Mouse (Mus musculus): ENCODE results near the gene Zbtb34.

Gene Zbtb34

DNA sequence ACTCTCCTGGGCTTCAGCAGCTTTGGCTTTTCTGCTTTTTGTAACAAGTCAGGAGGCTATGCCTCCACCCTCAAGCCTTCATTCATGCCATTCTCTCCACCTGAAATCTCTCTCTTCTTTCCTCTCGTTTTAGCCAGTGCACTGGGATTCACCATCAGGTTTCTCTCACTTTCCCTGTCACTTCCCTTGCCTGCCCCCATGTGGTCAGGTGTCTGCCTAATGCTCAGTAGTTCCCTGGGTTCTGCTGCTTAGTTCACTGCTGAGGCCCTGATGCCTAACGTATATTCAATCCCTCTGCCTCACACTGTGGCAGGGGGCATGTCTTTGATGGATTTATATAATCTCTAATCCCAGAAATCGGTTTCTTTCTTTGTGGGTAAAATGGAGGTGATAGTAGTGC is 29.9 kb downstream of the Zbtb34 start:
- no peak for DNase-seq (ENCODE audit: low spot score in 2 of 2)

DNA sequence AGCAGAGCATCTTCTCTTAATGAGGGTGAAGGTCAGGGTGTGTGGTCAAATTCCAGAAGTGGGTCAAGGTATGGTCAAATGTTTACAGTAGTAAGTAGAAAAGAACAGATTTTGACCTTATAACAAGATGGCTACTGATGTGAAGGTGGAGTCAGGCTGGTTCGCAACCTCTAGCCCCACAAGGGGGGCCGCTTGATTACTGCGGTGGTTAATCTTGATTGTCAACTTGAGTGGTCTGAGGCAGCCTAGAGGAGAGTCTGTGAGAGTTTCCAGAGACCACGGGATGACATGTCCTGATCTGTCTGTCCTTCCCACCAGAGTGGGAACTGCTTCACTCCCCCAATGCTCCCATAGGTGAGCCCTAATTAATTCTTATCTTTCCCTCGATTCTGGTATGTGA is 30.6 kb downstream of the Zbtb34 start:
- no peak for DNase-seq (ENCODE audit: low spot score in 2 of 2)

DNA sequence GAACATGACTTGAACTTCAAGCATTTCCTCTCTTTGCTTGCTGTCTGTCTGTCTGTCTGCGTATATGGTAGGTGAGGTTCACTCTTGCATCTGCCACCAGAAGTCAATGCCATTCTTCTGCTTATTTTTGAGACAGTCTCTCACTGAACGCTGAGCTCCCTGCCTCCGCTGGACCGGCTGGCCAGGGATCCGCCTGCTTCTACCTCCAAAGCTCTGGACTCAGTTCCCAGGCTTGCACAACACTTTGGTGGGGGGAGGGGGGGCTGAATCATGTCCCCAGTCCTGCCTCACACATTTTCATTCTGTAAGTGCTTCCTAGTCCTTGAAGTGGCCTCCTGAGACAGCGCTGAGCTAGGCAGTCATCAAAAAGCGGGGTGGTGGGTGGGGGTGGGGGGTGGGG is 32.0 kb downstream of the Zbtb34 start:
- no peak for DNase-seq (ENCODE audit: low spot score in 2 of 2)

DNA sequence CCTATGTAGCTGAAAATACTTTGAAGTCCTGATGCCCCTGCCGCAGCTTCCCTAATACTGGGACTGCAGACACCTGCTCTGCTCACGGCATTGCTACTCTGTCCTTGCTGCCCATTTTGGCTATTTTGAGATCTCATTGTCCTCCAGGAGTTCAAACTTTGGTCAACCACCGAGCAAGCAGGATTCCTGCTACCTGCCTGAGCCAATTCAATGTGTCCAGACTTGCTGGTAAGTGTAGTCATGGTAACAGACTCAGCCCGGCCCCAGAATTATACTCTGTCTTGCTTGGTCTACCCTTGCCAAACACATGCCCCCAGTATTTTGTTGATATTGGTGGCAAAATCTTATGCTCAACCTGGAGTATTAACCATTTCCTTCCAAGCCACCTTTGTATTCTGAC is 34.1 kb downstream of the Zbtb34 start:
- no peak for DNase-seq (ENCODE audit: low spot score in 2 of 2)

DNA sequence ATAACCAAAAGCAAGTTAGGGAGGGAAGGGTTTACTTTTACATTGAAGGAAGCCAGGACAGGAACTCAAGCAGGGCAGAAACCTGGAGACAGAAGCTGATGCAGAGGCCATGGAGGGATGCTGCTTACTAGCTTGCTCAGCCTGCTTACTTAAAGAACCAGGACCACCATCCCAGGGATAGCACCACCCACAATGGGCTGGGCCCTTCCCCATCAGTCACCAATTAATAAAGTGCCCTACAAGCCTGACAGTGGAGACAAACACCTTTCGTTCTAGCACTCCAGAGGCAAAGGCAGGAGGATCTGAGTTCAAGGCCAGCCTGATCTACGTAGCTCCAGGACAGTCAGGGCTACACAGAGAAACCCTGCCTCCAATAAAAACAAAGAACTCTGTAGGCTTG is 36.1 kb downstream of the Zbtb34 start:
- DNase-seq (ENCODE audit: low spot score in 2 of 2) = no peak

DNA sequence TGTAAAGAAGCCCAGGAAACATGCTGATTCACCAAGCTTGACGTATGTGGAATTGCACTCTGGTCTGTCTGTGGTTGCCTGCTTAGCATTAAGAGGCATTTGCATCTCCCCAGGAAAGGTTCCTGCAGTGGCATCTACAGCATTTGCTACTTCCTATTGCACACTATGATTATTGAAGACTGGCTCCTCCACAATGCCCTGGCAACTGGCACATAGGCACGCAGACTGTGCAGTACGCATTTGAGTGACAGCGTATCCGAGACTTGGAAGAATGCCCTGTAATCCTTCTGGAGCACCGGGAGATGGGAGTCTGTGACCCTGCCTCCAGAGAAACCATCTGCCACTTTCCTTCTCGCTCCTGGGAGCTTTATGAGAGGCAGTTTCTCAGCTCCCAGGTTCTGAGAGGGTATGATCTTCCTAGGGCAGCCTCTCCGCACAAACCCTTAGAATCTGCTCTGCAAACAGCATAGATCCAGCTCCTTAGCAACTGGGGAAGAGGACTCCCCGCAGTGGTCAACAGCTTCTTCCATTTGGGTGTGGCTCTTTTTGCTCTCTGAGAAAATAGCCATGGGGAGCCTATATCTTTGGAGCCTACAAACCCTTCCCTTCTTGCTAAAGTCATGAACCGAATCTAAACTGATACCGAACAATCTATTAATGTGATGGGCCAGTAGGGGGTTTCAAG is 37.0 kb downstream of the Zbtb34 start:
- no peak for DNase-seq (ENCODE audit: low spot score in 2 of 2)

DNA sequence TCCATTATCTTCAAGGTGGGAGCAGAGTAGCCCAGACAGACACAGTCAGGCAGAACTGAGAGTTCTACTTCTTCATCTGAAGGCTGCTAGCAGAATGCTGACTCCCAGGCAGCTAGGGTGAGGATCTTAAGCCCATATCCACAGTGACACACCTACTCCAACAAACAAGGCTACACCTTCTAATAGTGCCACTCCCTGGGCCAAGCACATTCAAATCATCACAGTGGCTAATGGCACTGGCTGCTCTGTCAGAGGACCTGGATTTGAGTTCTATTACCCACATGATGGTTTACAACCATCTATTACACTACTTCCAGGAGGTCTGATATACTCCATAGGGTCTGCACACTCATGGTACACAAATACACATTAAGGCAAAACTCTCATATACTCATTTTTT is 38.1 kb downstream of the Zbtb34 start:
- DNase-seq (ENCODE audit: low spot score in 2 of 2) = no peak

DNA sequence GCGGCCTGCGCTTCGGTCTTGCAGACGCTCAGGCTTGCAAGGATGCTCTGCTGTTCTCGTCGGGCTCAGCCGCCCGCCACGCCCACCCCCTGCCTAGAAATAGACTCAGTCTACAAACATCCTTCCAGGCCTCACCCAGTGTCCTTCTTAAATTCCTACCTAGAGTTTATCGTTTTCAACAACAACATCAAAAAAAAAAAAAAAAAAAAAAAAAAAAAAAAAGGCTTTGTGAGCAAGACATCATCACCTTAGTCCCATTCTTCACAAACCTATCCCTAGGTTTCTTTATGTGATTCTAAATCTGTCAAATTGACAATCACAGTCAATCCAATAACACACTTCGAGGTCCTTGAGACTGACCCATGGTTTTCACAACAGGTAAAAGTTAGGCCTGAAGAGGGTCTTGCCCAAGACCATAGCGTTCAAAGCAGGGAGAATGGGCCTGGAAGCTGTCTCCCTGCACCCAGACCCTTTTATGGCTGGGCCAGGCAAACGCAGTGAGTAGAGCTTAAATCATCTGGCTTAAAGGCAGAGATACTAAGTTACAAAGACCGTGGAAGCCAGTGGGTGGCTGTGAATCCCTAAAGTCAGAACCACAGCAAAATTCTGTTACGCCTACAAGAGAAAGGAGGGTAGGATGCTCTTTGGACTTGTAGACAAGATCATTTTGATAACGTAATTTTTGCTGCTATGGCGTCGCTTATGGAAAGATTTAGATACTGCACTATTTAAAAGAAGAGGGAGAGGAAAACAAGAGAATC is 59.3 kb downstream of the Zbtb34 start:
- peak in 1 of 2 experiments; percentile 43 for DNase-seq (ENCODE audit: low spot score in 2 of 2)

DNA sequence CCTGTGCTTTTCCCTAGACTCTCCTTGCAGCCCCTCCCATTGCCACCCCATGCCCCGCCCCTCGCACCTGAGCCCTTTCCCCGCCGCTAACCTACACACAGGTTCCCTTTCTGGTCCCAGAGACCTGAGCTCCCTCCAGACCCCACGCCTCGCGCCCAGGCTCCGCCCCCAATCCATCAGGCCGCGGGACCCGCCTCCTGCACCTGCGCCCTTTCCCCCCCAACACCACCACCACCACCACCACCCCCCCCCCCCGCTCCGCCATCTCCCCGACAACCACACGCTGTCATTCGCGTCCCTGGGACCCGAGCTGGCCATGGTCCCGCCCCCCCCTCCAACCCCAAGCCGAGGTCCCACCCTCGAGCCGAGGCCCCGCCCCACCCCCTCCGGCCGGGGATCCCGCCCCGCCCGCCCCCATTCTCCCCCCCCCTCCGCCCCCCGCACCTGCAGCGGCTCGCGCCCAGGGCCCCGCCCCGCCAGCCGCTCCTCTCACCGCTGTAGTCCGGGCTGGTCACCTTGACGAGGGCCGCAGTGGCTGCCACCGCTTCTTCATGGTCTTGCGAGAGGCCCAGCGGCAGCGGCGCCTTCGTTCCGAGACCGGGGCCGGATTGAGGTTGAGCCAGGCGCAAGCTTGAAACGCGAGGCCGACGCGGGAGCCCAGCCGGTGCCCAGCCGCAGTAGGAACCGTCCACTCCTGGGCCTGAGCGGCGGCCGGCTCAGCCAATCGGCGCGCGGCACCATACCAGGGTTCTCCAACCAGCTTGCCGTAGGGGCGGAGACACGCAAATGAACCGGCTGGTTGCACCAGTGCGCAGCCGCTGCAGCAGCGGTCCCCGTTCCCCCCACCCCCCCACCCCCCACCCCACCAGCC is 60.1 kb downstream of the Zbtb34 start, which contains the start of gene Ralgps1:
TSS of gene Ralgps1 (minus strand) at position 710 of the 871 bp plus-strand sequence.
- DNase-seq (ENCODE audit: low spot score in 2 of 2) = peak; percentile 91 to 95

DNA sequence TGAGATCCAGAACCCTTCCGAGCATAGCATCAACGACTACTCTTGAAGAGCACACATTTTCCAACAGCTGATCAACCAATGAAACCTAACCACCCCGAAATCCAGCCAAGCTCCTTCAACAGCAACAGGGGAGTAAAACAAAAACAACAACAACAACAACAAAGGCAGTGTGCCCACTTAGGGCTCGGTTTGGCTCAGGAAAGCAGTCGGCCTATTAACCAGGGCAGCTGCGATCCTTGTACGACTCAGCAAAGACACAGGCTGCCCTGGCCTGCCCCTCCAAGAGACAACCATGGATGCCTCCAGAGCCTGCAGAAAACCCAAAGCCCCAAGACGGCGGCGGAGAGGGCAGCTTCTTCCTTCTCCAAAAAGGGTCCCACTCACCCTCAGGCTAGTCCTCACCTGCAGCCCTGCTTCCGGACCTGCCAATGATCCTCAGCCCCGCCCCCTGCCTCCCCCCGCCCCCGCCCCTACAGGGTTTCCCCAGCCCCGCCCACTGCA is 60.8 kb downstream of the Zbtb34 start:
- no peak for DNase-seq (ENCODE audit: low spot score in 2 of 2)

DNA sequence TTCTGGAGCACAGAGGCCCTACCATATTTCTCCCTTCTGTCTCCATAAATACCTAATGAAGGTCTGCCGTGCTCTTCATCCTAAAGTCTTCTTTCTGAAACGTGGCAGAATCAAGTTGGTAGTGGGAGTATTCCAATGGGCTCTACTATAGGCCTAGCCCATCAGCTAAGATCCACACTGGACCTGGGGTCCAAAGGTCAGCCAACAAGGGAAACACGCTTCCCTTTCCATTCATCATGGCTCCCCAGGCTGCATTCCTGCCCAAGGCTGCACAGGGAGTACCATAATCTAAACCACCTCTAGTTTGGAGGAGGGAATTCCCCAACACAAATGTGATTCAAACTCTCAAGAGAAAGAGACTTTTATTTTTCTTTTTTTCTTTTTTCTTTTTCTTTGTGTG is 61.7 kb downstream of the Zbtb34 start:
- no peak for DNase-seq (ENCODE audit: low spot score in 2 of 2)

DNA sequence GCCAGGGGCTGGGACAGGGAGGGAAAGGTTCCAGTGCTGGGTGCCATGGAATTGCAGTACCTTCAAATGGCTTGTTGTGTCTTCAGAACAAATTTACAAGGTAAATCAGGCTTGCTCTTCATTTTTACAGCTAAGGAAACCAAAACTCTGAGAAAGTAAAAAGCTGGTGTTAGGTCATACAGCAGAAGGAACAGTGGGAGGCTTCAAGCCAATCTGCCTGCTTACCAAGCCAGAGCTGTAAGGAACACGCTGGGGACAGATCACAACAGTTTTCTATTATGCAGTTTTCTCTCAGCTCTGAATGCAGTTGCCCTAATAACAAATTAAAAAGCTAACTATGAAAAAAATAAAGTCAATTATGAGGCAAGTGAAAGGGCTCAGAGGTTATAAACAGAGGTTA is 62.6 kb downstream of the Zbtb34 start:
- DNase-seq (ENCODE audit: low spot score in 2 of 2) = no peak

DNA sequence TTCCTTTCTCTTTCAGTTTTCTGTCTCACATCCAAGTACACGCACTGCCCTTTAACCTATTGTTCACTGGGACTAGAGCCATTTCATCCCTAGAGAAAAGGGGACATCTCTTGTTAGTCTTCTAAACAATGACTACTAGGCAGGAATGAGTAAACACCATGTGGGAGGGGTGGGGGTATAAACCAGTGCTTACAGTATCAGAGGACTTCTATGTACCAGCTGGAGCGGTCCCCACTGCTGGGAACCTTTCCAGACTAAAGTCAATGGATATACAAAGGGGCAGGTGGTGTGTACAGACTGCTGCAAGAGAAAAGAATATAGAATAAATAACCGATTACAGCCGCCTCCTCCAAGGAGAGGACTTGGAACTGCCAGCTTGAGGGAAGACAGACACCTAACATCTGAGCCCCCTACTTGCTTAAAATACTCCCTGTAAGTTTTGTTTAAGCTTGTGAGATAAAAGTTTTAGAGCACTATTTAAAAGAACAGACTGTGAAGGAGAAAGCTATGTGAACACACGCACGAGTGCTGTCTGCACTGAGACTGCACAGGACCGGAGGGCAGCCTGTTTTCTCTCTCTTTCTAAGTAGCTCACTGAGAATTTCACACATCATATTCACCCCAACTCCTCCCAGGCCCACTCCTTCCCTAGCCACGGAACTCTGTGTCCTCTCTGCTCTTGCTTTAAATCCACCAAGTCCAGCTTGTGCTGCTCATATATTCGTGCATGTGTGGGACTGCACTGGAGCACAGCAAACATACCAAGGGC is 65.2 kb downstream of the Zbtb34 start:
- no peak for DNase-seq (ENCODE audit: low spot score in 2 of 2)

DNA sequence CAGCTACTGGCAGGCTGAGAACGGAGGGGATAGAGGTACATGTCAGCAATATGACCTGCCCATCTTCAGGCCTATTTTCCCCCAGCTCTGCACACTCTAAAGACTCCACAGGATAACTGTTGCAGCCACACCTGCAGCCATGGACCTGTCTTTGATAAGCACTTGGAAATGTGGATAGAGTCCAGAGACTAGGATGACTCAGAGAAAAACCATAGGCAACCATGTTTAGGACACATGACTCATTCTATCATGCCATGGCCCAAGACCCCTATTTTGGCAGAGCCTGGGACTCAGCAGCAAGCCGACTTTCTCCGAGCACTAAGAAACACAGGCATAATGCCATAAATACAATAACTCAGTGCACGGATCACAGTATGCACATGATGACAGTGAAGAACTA is 66.5 kb downstream of the Zbtb34 start:
- DNase-seq (ENCODE audit: low spot score in 2 of 2) = no peak

DNA sequence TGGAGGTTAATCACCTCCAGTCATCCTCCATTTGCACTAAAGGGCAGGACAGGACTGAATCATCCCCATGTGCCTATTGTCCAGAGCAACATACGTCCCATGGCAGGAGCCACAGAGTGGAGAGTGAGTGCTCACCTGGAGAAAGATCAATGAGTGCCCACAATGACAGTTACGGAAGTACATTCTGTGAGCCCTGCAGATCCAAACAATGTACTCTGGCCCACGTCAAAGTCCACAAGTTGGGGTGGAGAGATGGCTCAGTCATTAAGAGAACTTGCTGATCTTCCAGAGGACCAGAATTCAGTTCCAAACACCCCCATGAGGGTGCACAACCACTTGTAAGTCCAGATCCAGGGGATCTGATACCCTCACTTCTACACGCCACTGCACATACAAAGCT is 67.2 kb downstream of the Zbtb34 start:
- no peak for DNase-seq (ENCODE audit: low spot score in 2 of 2)

DNA sequence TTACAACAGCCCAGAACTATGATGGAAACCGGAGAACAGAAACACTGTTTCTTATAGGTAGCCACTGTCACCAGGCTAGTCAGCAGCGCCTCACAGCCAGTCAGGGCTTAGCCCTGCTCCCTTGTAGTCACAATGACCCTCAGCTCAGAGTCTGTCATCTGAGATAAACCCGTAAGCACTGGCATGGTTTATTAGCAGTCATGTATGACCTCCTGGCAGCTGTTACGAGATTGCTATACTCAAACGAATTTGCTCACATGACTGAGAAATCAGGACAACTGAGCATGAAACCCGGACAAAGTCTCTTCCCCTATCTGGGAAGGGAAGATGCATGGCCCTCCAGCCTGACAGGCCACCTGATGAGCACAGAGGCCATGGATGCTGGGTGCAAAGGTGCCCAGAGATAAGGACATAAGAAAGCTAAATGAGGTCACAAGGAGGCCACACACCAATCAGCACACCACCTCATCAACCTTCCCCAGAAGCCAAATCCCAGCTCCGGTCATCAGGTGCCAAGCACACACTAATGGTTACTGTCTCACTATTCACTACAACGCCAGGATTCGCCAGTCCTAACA is 69.9 kb downstream of the Zbtb34 start:
- DNase-seq (ENCODE audit: low spot score in 2 of 2) = no peak

DNA sequence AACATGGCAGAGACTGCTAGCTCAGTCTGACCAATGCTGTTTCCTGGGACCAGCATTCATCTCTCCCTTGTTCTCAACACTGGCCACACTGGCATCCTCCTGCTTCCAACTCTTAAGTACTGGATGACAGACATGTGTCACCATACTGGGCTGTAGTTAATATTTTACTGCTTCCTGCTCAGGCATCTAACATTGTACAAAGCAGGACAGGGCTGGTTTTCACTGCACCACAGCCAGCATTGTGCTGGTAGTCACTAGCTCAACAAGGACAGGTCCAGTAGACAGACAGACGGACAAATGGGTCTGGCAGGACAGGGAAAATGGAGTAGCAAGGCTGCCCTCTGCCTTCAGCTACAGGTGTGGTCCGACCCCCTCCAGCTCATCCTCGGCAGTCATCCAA is 70.6 kb downstream of the Zbtb34 start:
- no peak for DNase-seq (ENCODE audit: low spot score in 2 of 2)

DNA sequence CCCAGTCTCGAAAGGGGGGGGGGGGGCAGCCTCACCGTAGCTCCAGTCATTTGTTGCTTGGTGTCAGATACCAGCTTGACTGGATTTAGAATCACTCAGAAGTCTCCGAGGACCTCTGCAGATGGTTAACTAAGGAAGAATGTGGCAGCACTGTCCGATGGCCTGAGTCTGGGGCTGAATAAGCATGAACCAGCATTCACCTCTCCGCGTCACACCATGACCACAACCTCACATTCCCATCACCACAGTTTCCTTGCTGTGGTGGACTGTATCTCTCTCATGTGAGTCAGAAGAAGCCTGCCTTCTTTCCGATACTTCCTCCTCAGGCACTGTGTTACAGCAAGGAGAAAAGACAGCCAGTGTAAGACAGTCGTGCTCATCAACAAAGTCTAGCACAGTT is 71.9 kb downstream of the Zbtb34 start:
- DNase-seq (ENCODE audit: low spot score in 2 of 2) = no peak

DNA sequence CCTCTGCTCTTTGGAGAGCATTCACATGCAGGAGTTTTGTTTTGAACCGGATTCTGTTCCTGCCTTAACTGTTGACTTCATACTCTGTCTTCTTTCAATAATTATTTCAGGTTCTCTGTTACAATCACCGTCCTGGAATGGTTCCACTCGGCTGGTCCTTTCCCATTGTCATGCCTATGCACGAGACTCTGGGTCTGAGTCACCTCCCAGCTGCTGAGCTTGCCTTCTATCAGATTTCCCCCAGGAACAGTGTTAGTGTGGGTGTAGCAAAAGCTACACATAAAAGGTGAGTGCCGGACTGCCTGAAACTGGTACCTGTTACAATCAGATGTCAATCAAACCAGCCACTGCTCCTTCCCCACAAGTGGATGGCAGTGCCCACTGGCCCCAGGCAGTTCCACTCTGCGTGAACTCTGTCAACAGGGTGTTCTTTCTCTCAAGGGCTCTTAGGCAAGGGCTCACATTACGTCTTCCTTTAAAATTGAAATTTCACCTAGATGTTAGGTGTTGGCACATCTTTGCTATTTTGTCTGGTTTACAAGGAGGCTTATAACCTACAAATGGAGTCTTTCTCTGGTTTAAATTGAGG is 73.8 kb downstream of the Zbtb34 start:
- DNase-seq (ENCODE audit: low spot score in 2 of 2) = no peak

Data from spleen, postnatal 4 days (tissue).